Mouse (Mus musculus): Measurements from ENCODE around the gene Adrm1.

Adrm1 gene

GRCm38 (mm10) chr2:180170806-180171521, at the start of gene Adrm1:
Gene Adrm1, plus strand, starts transcription at chr2:180171485.
- DNase-seq: peak; percentile 98

- no peak for DNase-seq
Observed at GRCm38 (mm10) chr2:180124192-180124591, 47.1 kb upstream of the Adrm1 start.

- DNase-seq: no peak
Observed at GRCm38 (mm10) chr2:180126195-180126594, 45.1 kb upstream of the Adrm1 start.

- DNase-seq: no peak
Observed at GRCm38 (mm10) chr2:180127675-180128074, 43.6 kb upstream of the Adrm1 start.

- no peak for DNase-seq
Observed at GRCm38 (mm10) chr2:180133231-180133630, 38.1 kb upstream of the Adrm1 start.

GRCm38 (mm10) chr2:180133911-180134310, 37.4 kb upstream of the Adrm1 start:
- no peak for DNase-seq

GRCm38 (mm10) chr2:180135414-180135813, 35.9 kb upstream of the Adrm1 start:
- no peak for DNase-seq

GRCm38 (mm10) chr2:180146091-180146490, 25.2 kb upstream of the Adrm1 start:
- DNase-seq: peak; percentile 62

GRCm38 (mm10) chr2:180147379-180147778, 23.9 kb upstream of the Adrm1 start:
- no peak for DNase-seq

- DNase-seq: no peak
Observed at GRCm38 (mm10) chr2:180148551-180148950, 22.7 kb upstream of the Adrm1 start.

GRCm38 (mm10) chr2:180154796-180155195, 16.5 kb upstream of the Adrm1 start:
- no peak for DNase-seq

- no peak for DNase-seq
Observed at GRCm38 (mm10) chr2:180158627-180159026, 12.7 kb upstream of the Adrm1 start.

- DNase-seq: no peak
Observed at GRCm38 (mm10) chr2:180165855-180166254, 5.4 kb upstream of the Adrm1 start.

GRCm38 (mm10) chr2:180166869-180167268, 4.4 kb upstream of the Adrm1 start:
- no peak for DNase-seq

GRCm38 (mm10) chr2:180170151-180170805, 1.0 kb upstream of the Adrm1 start:
- DNase-seq: no peak

- DNase-seq: no peak
Observed at GRCm38 (mm10) chr2:180171522-180172070, 311 bp downstream of the Adrm1 start.

- peak; percentile 42 for DNase-seq
Observed at GRCm38 (mm10) chr2:180172152-180172551, 867 bp downstream of the Adrm1 start.

GRCm38 (mm10) chr2:180173163-180173562, 1.9 kb downstream of the Adrm1 start:
- DNase-seq: no peak

GRCm38 (mm10) chr2:180173711-180174110, 2.4 kb downstream of the Adrm1 start:
- peak; percentile 27 for DNase-seq

GRCm38 (mm10) chr2:180174121-180174520, 2.8 kb downstream of the Adrm1 start:
- no peak for DNase-seq

GRCm38 (mm10) chr2:180175725-180176124, 4.4 kb downstream of the Adrm1 start:
- no peak for DNase-seq

GRCm38 (mm10) chr2:180181542-180181941, 10.3 kb downstream of the Adrm1 start:
- no peak for DNase-seq

- no peak for DNase-seq
Observed at GRCm38 (mm10) chr2:180184011-180184751, 12.9 kb downstream of the Adrm1 start.

GRCm38 (mm10) chr2:180184752-180185109, 13.4 kb downstream of the Adrm1 start:
- no peak for DNase-seq
